Mouse (Mus musculus): Measurements from ENCODE around the gene Sgpp1. TPM values are rescaled to one million over a fixed set of nuclear protein-coding genes. Genes with fewer than 3 reads are reported as not detected.
A peak's percentile ranks its signal among the peaks of the same experiment; 100 is the strongest.

Sgpp1 gene
- 137 and 144 TPM in 2 replicates for polyA plus RNA-seq (2012; ENCODE audit: insufficient read depth, insufficient read length, missing spikeins)

DNA sequence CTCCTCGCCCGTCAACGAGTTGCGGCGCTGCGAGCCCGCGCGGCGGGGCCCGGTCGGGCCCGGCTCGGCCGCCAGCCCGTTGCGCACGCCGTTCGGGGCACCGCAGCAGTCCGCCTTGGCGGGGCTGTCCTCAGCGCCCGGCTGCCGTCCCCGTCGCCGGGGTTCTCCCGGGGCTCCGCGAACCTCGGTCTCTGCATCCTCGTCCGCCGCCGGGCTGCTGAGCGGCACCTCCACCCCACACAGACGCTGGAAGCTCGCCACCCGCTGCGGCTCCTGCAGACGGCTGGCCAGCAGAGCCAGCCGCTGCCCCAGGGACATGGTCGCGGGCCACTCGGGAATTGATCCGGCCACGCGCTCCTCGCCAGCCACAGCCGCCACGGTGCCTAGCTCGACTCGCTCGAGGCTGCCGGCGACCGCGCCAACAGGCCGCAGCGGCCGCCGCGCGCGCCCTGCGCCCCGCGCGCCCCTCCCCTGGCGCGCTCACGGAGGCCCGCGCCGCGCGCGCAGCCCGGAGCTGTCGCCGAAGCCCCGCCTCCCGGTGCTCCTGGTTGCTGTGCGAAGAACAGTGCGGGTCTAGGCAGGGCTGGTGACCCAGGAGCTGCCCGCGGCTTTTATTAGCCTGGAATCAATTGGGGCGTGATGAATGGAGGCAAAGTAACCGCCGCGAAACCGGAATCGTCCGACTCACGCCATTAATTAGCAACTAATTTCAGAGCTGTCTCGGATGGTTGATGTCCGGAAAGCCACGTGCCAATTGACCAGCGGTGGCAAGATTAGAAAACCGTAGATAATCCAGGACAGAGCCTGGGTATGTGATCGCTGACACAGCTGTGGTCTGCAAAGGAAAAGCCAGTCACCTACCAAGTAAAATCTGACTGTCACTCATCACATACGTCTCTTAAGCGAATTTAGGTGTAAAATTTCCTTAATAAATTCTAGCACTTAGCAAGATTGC, at the start of gene Sgpp1:
Gene Sgpp1 (minus strand): TSS at position 484 of the 955 bp plus-strand sequence.
- Histone ChIP-seq H3K27ac (ENCODE audit: insufficient read depth, low read depth, low read length) (peak within 1 kb of the TSS; percentile 81), H3K4me1 (ENCODE audit: control insufficient read depth, insufficient read depth, low read length) (peaks cover 11% of the 10 kb centered on the region), H3K4me3 (ENCODE audit: insufficient read depth, low read length) (peak within 1 kb of the TSS; percentile 90)
- no peak for TF ChIP-seq CTCF (IDR thresholded peaks at IDR 0.05; ENCODE audit: low read depth, low read length)

DNA sequence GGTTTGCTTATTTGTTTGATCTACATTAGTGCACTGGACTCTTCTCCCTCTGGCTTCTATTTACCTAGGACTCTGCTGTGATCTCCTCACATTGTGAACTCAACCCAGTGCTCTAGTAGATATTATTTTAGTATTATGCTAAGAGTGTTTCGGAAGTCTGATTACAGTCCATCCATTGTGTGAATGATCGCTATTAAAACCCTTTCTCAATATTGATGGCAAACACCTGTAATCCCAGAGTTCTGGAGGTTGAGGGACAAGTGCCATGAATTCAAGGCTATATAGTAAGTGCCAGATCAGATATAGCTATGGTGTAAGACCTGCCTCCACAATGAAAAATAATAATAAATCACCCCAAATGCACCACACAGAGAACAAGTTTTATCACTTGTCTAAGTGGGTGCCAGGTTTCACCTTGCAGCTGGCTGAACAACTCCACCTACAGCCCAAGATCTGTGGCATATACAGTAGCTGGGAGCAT, 48.8 kb upstream of the Sgpp1 start:
- H3K27ac ChIP-seq (ENCODE audit: insufficient read depth, low read depth, low read length): no peak overlapping the region
- no peak overlapping the region for H3K4me3 ChIP-seq (ENCODE audit: insufficient read depth, low read length)
- no peaks in the 10 kb centered on the region for H3K4me1 ChIP-seq (ENCODE audit: control insufficient read depth, insufficient read depth, low read length)
- no peak for TF ChIP-seq CTCF (IDR thresholded peaks at IDR 0.05; ENCODE audit: low read depth, low read length)
- no peak for TF ChIP-seq POLR2A (IDR thresholded peaks at IDR 0.05; ENCODE audit: borderline replicate concordance, low read depth, low read length)

DNA sequence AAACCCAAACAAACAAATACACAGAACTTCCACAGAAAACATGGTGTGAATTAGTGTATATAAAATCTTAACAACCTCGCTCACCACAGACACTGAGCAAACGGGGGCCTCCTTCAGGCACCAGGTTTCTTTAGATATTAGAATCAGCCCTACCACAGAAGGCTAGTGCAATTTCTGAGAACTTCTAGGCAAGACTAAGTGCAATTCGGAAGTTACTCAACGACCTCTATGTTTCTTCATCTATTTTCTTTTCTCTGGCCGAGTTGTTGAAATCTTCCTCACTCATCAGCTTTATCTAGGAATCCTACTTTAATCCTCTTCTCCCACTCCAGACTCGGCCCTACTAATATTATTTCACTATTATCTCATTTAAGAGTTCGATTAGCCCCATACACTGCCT, 46.5 kb upstream of the Sgpp1 start:
- no peaks in the 10 kb centered on the region for H3K4me1 ChIP-seq (ENCODE audit: control insufficient read depth, insufficient read depth, low read length)
- TF ChIP-seq POLR2A (IDR thresholded peaks at IDR 0.05; ENCODE audit: borderline replicate concordance, low read depth, low read length) (no peak), CTCF (IDR thresholded peaks at IDR 0.05; ENCODE audit: low read depth, low read length) (no peak)
- H3K4me3 ChIP-seq (ENCODE audit: insufficient read depth, low read length): no peak overlapping the region
- H3K27ac ChIP-seq (ENCODE audit: insufficient read depth, low read depth, low read length): no peak overlapping the region

DNA sequence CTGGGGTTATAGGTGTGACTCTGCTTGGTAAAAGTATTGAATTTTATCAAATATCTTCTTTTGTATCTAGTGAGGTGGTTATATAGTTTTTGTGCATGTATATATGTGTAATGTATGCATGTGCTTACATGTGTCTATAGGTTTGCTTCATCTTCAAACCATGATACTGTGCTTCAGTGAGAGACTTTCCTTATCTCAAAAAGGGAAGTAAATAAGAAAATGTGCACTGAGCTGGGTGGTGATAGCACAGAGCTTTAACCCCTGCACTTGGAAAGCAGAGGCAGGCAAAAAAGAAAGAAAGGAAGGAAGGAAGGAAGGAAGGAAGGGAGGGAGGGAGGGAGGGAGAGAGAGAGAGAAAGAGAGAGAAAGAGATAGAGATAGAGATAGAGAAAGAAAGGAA, 45.9 kb upstream of the Sgpp1 start:
- no peak overlapping the region for H3K4me3 ChIP-seq (ENCODE audit: insufficient read depth, low read length)
- TF ChIP-seq POLR2A (IDR thresholded peaks at IDR 0.05; ENCODE audit: borderline replicate concordance, low read depth, low read length) (no peak), CTCF (IDR thresholded peaks at IDR 0.05; ENCODE audit: low read depth, low read length) (no peak)
- no peaks in the 10 kb centered on the region for H3K4me1 ChIP-seq (ENCODE audit: control insufficient read depth, insufficient read depth, low read length)
- H3K27ac ChIP-seq (ENCODE audit: insufficient read depth, low read depth, low read length): no peak overlapping the region

DNA sequence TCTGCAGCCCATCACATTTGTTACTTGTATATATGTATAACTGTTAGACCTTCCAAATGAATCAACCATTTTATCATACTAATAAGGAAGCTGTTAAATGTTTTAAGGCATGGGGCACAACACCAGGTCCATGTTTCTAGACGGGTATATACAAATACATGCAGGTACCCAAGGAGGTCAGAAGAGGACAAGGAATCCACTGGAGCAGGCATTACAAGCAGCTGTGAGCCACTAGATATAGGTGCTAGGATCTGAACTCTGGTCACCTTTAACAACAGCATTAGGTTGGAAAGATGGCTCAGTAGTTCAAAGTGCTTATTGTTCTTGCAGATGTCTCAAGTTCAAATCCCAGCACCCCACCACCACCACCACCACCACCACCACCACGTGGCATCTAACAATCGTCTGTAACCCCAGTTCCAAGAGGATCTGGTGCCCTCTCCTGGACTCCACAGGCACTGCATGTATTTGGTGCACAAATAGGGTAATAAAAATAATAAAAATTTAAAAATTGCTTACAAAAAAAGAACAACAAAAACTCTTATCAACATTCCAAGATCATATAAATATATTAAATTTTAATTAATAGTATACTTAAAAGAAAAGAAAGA, 37.0 kb upstream of the Sgpp1 start:
- TF ChIP-seq CTCF (IDR thresholded peaks at IDR 0.05; ENCODE audit: low read depth, low read length) (peak; percentile 80), POLR2A (IDR thresholded peaks at IDR 0.05; ENCODE audit: borderline replicate concordance, low read depth, low read length) (no peak)
- Histone ChIP-seq H3K27ac (ENCODE audit: insufficient read depth, low read depth, low read length) (no peak overlapping the region), H3K4me3 (ENCODE audit: insufficient read depth, low read length) (no peak overlapping the region), H3K4me1 (ENCODE audit: control insufficient read depth, insufficient read depth, low read length) (no peaks in the 10 kb centered on the region)

DNA sequence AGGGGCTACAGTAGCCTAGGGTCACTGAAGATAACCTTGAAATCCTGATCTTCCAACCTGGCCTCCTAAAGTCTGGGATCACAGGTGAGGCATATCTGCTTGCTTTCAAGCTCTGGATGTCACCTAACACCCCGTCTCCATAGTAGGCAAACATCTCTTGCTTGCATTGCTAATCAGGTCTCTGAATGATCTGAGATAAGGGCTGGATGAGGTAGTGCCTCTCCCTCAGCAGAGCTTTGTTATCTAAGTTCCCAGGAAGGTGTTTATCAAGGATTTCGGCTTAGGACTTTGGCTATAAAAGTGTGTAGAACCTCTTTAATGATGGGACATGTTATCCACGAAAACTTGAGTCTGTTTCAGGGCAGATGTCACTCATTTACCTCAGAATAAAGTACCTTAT, 35.9 kb upstream of the Sgpp1 start:
- H3K4me1 ChIP-seq (ENCODE audit: control insufficient read depth, insufficient read depth, low read length): no peaks in the 10 kb centered on the region
- H3K27ac ChIP-seq (ENCODE audit: insufficient read depth, low read depth, low read length): no peak overlapping the region
- no peak for TF ChIP-seq CTCF (IDR thresholded peaks at IDR 0.05; ENCODE audit: low read depth, low read length)
- no peak for TF ChIP-seq POLR2A (IDR thresholded peaks at IDR 0.05; ENCODE audit: borderline replicate concordance, low read depth, low read length)
- no peak overlapping the region for H3K4me3 ChIP-seq (ENCODE audit: insufficient read depth, low read length)

DNA sequence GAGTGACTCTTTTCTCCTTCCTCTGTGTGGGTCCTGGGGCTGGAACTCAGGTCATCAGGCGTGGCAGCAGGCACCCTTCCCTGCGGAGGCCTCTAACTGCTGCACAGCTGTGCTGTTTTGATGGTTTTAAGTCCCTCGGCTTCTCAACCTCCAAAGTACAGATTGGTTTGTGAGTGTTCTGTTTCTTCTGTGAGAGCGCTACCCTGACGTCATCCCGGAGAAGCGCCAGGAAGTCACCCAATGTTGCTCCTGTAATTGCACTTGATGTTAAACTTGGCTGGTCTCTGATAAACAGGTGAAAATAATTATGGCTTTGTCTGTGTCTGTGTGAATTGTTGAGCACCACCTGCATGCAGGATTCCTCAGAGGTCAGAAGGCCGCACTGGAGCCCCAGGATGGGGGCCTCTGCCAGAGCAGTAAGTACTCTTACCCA, 31.4 kb upstream of the Sgpp1 start:
- no peak overlapping the region for H3K4me3 ChIP-seq (ENCODE audit: insufficient read depth, low read length)
- H3K27ac ChIP-seq (ENCODE audit: insufficient read depth, low read depth, low read length): no peak overlapping the region
- peaks cover 5% of the 10 kb centered on the region for H3K4me1 ChIP-seq (ENCODE audit: control insufficient read depth, insufficient read depth, low read length)
- TF ChIP-seq POLR2A (IDR thresholded peaks at IDR 0.05; ENCODE audit: borderline replicate concordance, low read depth, low read length) (no peak), CTCF (IDR thresholded peaks at IDR 0.05; ENCODE audit: low read depth, low read length) (no peak)

DNA sequence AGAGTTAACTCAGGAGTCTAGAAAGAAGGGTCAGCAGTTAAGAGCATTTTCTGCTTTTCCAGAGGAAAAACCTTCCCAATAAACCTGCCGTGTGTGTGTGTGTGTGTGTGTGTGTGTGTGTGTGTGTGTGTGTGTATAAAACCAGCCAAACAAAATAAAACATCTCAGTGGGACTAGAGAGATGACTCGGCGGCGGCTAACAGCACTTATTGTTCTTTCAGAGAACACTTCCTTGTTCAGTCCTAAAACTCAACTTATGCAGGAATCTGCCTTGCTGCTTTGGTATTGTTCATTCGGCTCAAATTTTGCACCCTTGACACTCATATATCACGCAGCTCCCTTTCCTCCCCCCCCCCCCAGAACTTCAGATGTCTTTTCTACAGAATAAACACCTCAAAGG, 30.9 kb upstream of the Sgpp1 start:
- H3K4me1 ChIP-seq (ENCODE audit: control insufficient read depth, insufficient read depth, low read length): peaks cover 5% of the 10 kb centered on the region
- no peak overlapping the region for H3K4me3 ChIP-seq (ENCODE audit: insufficient read depth, low read length)
- H3K27ac ChIP-seq (ENCODE audit: insufficient read depth, low read depth, low read length): no peak overlapping the region
- TF ChIP-seq CTCF (IDR thresholded peaks at IDR 0.05; ENCODE audit: low read depth, low read length) (no peak), POLR2A (IDR thresholded peaks at IDR 0.05; ENCODE audit: borderline replicate concordance, low read depth, low read length) (no peak)

DNA sequence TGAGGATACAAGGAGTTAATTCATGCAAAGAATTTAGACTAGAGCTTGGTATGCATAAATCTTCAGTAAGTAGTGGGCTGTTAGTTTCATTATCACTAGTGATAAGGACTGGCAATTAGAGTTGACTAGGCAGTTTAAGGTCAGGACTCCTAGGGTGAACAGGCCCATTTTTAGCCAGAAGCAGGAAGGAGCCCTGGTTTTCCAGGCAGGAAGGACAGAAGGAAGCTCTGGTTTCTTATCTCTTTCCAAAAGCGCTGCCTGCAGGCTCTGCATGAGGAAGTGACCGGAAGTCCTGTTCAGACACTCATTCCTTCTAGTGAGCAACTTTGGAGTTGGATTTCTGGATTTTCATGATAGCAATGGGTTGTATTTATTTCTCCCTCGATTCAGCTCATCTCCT, 30.2 kb upstream of the Sgpp1 start:
- TF ChIP-seq POLR2A (IDR thresholded peaks at IDR 0.05; ENCODE audit: borderline replicate concordance, low read depth, low read length) (no peak), CTCF (IDR thresholded peaks at IDR 0.05; ENCODE audit: low read depth, low read length) (no peak)
- H3K4me3 ChIP-seq (ENCODE audit: insufficient read depth, low read length): no peak overlapping the region
- H3K4me1 ChIP-seq (ENCODE audit: control insufficient read depth, insufficient read depth, low read length): peaks cover 5% of the 10 kb centered on the region
- H3K27ac ChIP-seq (ENCODE audit: insufficient read depth, low read depth, low read length): no peak overlapping the region

DNA sequence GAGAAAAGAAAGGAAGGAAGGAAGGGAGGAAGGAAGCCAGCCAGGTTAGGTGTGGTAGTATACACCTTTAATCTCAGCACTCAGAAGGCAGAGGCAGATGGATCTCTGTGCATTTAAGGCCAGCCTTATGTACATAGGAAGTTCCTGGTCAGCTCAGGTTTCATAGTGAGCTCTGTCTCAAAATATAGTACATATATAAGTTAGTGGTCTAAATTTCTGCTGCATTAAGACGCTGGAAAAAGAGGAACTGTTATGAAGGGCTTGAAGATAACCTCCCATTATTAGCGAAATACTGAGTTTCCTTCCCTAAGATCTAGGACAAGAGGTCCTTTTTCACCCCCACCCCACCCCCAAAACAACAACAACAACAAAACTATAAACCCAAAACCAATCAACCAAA, 20.9 kb upstream of the Sgpp1 start:
- TF ChIP-seq POLR2A (IDR thresholded peaks at IDR 0.05; ENCODE audit: borderline replicate concordance, low read depth, low read length) (no peak), CTCF (IDR thresholded peaks at IDR 0.05; ENCODE audit: low read depth, low read length) (no peak)
- no peak overlapping the region for H3K4me3 ChIP-seq (ENCODE audit: insufficient read depth, low read length)
- H3K27ac ChIP-seq (ENCODE audit: insufficient read depth, low read depth, low read length): no peak overlapping the region
- H3K4me1 ChIP-seq (ENCODE audit: control insufficient read depth, insufficient read depth, low read length): 0 out of 2 replicates have a peak, but pooled peaks cover 4% of the 10 kb centered on the region

All from bone marrow macrophage, adult 2 months (primary cell).